Mouse (Mus musculus) bone marrow, adult 2 months (tissue): ENCODE results near the gene Mpig6b.

Experiments
- CTCF ChIP-seq: fragments of 200-500 bp; IDR thresholded peaks from 2 replicates; pipeline ENCODE4 v1.5.1; 2011; ENCODE audit warnings: low read length, control low read depth; ENCODE audit not compliant: control insufficient read depth, insufficient read depth
- POLR2A ChIP-seq: fragments of 200-500 bp; IDR thresholded peaks from 2 replicates; pipeline ENCODE4 v1.6.1; 2011; ENCODE audit warnings: low read depth, mild to moderate bottlenecking, control low read depth, low read length, borderline replicate concordance; ENCODE audit not compliant: control insufficient read depth

GRCm38 (mm10) chr17:35023756-35024155 is 42.2 kb downstream of the Mpig6b start:
- TF ChIP-seq CTCF = no peak
- no peak for TF ChIP-seq POLR2A
